Mouse (Mus musculus) bone marrow macrophage, adult 2 months (primary cell): ENCODE results near the gene Nras. TPM values are rescaled to one million over a fixed set of nuclear protein-coding genes. Genes with fewer than 3 reads are reported as not detected.

Experiments
- H3K27ac ChIP-seq: 2 replicates; pipeline ENCODE4 v1.5.1; 2012; ENCODE audit warnings: low read depth, low read length; ENCODE audit not compliant: insufficient read depth
- H3K4me1 ChIP-seq: 2 replicates; pipeline ENCODE4 v1.6.1; 2012; ENCODE audit warnings: low read length; ENCODE audit not compliant: control insufficient read depth, insufficient read depth
- H3K4me3 ChIP-seq: 2 replicates; pipeline ENCODE4 v1.5.1; 2012; ENCODE audit warnings: mild to moderate bottlenecking, low read length, moderate library complexity; ENCODE audit not compliant: insufficient read depth
- CTCF ChIP-seq: IDR thresholded peaks from 2 replicates; pipeline ENCODE4 v1.5.1; 2012; ENCODE audit warnings: low read depth, mild to moderate bottlenecking, low read length, moderate library complexity
- POLR2A ChIP-seq: IDR thresholded peaks from 2 replicates; pipeline ENCODE4 v1.6.1; 2012; ENCODE audit warnings: mild to moderate bottlenecking, low read depth, low read length, borderline replicate concordance
- polyA plus RNA-seq: library from polyadenylated mRNA; stranded (reverse); fragments of >200 nt; gene quantifications from 2 replicates; pipeline ENCODE4 v1.2.4, GENCODE M21; 2012; ENCODE audit not compliant: missing spikeins, insufficient read depth, insufficient read length

The Nras gene
- 95.5 and 101 TPM in 2 replicates for polyA plus RNA-seq

DNA sequence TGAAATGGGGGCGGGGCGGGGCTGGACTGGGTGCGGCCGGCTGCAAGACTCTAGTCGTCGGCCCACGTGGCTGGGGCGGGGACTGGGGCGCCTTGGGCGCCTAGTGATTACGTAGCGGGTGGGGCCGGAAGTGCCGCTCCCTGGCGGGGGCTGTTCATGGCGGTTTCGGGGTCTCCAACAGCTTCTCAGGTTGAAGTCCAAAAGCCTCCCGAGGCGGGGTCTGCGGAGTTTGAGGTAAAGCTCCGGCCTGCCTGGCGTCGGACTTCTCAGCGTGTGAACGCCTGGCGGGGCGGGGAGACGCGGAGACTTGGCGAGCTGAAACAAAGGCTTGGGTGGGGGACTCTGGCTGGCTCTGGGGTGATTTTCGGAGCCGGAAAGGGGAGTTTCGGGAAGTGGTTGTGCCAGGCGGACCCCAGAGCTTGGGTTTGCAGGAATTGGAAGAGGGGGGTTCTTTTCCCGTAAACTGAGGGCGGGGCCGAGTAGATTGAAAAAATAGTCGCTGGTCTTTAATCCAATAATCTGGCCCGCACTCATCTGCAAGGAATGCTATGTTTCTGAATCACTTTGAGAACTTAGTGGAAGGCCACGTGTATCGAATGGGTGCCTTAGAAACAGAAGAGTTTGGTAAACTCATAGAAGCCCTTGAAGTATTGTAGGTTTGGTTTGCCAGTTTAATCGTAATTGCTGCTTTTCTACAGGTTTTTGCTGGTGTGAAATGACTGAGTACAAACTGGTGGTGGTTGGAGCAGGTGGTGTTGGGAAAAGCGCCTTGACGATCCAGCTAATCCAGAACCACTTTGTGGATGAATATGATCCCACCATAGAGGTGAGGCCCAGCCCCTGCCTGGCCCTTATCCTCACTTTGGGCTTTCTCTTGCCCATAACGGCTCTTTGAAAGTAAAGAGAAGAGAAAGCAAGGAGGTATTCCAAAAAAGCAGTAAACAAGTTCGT, at the start of gene Nras:
TSS of gene Nras (plus strand) at position 79 of the 951 bp plus-strand sequence.
- no peak for TF ChIP-seq POLR2A
- no peak for TF ChIP-seq CTCF
- peak within 1 kb of the TSS; percentile 80 for H3K27ac ChIP-seq

DNA sequence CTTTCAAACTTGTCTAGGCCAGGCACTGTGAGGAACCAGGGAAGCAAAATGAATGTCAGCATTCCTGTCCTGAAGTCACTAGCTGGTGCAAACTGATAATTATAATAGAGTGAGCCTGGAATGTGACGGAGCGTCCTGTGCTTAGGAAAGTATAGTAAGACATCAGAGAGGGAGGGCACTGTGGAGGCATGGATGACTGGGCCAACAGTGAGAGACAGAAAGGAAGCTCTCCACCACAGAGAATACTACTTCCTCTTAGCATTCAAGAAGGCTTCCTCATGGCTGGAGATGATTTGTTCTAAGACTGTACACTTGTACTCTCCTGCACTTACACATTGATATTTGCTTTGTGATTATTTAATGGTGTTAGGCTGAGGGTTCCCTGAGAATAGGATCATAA, 40.7 kb upstream of the Nras start:
- TF ChIP-seq CTCF (no peak), POLR2A (no peak)
- Histone ChIP-seq H3K4me3 (no peak overlapping the region), H3K27ac (peak overlapping the region; percentile 78), H3K4me1 (peaks cover 22% of the 10 kb centered on the region)

More for the DNA sequence above, at the start of gene Nras:
- peak within 1 kb of the TSS; percentile 72 for H3K4me3 ChIP-seq
- H3K4me1 ChIP-seq: no peaks in the 10 kb centered on the region

DNA sequence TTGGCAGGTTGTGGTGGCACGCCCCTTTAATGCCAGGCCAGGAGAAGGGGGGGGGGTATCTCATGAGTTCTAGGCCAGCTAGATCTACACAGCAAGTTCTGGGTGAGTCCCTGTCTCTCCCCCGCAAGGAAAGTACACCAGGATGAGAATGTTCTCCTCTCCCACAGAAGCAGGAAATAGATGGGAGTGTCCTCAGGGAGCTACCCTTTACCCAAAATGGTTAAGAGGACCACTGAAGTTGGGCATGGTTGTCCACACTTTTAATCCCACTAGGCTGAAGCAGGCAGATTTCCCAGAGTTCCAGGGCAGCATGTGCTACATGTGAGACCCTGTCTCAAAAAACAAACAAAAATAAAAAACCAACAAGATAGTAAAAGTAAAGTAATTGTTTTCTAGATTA, 38.6 kb upstream of the Nras start:
- Histone ChIP-seq H3K4me3 (peak overlapping the region; percentile 15), H3K4me1 (peaks cover 26% of the 10 kb centered on the region), H3K27ac (peak overlapping the region; percentile 79)
- no peak for TF ChIP-seq POLR2A
- TF ChIP-seq CTCF: no peak

DNA sequence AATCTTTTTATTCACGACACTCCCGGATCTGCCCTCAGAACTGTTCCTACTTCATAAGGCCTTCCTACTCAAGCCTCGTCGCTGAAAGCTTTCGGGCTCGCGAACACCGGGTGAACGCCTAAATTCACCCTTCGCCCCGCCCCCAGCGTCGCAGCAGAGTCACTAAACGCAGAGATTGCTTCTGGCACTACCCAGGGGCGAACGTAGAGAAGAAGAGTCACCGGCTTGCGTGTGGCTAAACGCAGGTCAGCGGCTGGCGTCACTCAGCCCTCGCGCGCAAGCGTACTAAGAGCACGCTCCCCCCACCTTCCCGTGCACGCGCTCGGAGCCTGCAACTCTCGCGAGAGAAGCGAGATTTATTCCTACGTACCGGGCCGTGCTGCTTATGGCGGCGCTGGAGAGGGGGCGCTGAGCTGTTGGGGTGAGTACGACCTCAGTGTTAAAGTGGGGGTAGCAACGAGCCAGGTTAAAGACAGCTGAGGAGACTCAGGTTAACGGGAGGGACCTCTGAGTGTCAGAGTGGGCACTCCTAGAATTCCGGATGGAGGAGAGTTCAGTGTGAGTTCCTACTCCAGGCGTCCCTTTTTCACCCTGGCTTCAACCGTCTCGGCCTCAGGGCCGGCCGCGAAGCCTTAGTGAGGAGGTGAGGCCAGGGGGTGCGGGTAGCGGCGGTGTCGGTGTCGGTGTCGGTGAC, 37.7 kb upstream of the Nras start, which contains the start of gene Csde1:
TSS of gene Csde1 (plus strand) at position 178 of the 694 bp plus-strand sequence.
- peaks cover 31% of the 10 kb centered on the region for H3K4me1 ChIP-seq
- H3K27ac ChIP-seq: peak within 1 kb of the TSS; percentile 84
- TF ChIP-seq CTCF: no peak
- TF ChIP-seq POLR2A: no peak; the same call in 1 of the 2 replicates
- peak within 1 kb of the TSS; percentile 85 for H3K4me3 ChIP-seq

DNA sequence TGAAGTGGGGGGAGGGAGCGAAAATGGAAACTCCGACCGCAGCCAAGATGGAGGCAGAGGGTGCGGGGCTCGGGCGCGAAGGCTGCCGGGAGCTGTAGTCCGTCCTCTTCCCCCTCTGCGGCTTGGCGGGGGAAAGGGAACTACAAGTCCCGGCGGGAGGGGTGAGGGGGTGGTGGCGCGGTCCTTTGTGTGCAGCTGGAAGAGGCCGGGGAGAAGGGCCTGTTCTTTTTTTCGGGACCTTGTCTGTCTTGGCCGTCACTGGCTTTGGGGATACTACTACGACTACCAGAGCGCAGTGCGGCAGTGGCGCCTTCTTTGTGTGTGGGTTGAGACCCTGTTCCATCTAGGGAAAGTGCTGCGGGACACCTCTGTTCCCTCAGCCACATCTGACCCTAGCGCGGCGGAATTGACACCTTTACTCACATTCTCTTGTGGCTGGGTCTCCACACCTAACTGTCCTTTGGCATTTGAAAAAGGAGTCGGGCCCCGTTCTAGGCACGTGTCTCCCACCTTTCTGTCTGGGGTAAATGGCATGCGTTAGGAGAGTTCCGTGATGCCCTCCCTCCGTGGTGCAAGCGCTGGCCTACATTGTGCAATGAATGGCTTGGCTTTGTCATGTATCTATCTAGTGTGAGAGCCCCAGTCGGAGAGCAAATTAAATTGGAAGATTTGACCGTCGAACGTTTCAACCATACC, 37.0 kb upstream of the Nras start:
- no peak for TF ChIP-seq POLR2A
- TF ChIP-seq CTCF: no peak
- peak overlapping the region; percentile 84 for H3K27ac ChIP-seq
- peak overlapping the region; percentile 85 for H3K4me3 ChIP-seq
- peaks cover 31% of the 10 kb centered on the region for H3K4me1 ChIP-seq

DNA sequence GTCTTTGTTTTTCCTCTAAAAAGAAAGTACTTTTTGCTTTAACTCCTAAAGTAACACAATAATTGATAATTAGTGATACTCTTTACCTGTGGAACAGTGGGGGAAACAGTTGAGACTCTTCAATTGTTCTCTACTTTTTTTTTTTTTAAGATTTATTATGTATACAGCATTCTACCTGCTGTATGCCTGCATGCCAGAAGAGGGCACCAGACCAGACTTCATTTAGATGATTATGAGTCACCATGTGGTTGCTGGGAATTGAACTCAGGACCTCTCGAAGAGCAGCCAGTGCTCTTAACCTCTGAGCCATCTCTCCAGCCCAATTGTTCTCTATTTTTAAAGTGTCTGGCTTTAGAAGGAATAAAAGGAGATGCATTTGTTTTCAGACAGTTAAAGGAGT, 31.9 kb upstream of the Nras start:
- TF ChIP-seq POLR2A (no peak), CTCF (no peak)
- H3K27ac ChIP-seq: no peak overlapping the region
- H3K4me1 ChIP-seq: peaks cover 9% of the 10 kb centered on the region
- H3K4me3 ChIP-seq: no peak overlapping the region

DNA sequence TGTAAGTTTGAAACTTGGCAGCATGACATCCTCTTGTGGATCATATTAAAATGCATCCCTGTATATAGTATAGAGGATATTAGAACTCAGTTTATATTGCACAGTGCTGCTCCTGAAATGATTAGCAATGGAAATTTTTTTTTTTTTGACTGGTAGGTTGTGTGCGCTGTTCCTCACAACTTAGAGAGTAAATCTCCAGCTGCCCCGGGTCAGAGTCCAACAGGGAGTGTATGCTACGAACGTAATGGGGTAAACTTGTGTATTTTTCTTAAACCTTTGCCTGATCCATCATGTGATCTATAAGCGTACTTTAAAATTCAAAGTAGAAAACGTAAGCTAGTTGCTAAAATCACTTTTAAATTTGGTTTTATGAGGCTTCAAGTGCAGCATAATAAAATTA, 17.8 kb upstream of the Nras start:
- TF ChIP-seq POLR2A (no peak), CTCF (no peak)
- H3K27ac ChIP-seq: no peak overlapping the region
- H3K4me3 ChIP-seq: no peak overlapping the region
- H3K4me1 ChIP-seq: no peaks in the 10 kb centered on the region

DNA sequence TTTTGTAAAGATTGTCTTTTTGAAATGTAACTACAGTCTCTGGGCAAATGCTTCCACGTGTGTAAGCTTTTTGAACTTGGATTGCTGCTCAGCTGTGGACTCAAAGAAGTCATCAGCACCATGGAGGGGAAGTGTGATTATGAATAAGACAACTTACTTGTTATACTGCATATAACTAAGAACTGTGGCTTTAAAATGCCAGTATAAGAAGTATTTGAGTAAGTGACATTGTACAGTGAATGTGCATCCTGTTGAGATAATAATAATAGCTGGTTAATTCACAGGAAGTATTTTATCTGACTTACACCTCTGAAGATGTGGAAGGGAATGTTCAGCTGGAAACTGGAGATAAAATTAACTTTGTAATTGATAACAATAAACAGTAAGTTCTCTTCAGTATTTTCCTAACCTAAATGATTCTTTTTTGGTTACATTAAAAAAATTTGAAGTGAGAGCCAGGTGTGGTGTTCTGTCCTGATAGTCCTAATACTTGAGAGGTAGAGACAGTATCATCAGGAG, 17.2 kb upstream of the Nras start:
- Histone ChIP-seq H3K27ac (no peak overlapping the region), H3K4me1 (no peaks in the 10 kb centered on the region), H3K4me3 (no peak overlapping the region)
- TF ChIP-seq POLR2A (no peak), CTCF (no peak)

DNA sequence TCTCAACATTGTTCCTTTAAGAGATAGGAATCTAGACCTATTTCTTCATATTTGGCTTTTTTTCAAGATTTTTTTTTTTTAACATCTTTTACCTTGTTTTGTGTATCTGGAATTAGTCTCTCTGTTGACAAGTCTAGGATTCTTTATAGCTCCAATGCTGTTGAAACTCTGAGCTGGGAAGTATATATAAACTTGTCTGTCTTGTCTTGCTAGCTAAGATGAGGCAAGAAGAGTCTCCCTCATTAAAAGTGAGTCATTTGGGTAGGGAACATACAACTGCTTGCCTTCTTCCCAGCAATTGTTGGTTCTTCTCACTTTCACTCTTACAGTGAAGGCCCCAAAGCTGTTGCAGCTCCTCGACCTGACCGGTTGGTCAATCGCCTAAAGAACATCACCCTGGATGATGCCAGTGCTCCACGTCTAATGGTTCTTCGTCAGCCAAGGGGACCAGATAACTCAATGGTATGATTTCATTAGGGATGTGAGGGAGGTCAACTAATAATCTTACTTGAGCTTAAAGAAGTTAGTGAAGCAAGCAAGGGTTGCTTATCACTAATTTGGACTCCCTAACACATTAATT, 2.0 kb upstream of the Nras start:
- Histone ChIP-seq H3K4me1 (no peaks in the 10 kb centered on the region), H3K27ac (no peak overlapping the region), H3K4me3 (no peak overlapping the region)
- TF ChIP-seq POLR2A (no peak), CTCF (no peak)
